Mouse (Mus musculus): ENCODE results near the gene Guk1. TPM values are rescaled to one million over a fixed set of nuclear protein-coding genes. Genes with fewer than 3 reads are reported as not detected.

Guk1 gene
- 248 and 249 TPM in 2 replicates for polyA plus RNA-seq (2014; fragmentation: Nextera tagmentation; extraction: Ambion mirVana)

DNA sequence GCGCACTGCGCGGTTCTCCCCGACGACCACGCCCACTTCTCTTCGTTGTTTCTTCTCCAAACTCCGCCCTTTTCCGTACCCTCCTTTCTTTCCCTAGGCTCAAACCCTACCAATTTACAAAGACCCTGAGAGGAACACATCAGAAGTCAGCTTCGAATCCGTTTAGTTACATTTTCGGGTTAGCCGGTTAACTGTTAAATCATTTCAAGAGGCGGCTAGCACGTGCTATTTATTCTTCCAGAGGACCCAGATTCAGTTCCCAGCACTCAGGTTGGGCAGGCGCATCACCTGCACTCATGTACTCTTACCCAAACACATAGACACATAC is at the start of gene Guk1:
TSS of gene Guk1 (minus strand) at position 154 of the 328 bp plus-strand sequence.
- H3K27ac ChIP-seq: peak within 1 kb of the TSS; percentile 91
- H3K4me2 ChIP-seq (replicated peaks): peak within 1 kb of the TSS; percentile 85
- no peaks in the 10 kb centered on the region for H3K27me3 ChIP-seq (ENCODE audit: control insufficient read depth, insufficient read depth, low read length)
- H3K9me3 ChIP-seq (ENCODE audit: control insufficient read depth, low read length): no peaks in the 10 kb centered on the region
- ATAC-seq (ENCODE audit: low FRiP score): peak; percentile 31; the same call in 1 of the 2 replicates
- H3K9ac ChIP-seq: peak within 1 kb of the TSS; percentile 85
- 6% methylated on average over 16 of the region's 16 CpGs for WGBS
- peaks cover 13% of the 10 kb centered on the region for H3K4me1 ChIP-seq (replicated peaks; ENCODE audit: control insufficient read depth, insufficient read depth, low read length)
- H3K36me3 ChIP-seq (replicated peaks; ENCODE audit: control insufficient read depth, insufficient read depth): no peaks in the 10 kb centered on the region
- peak within 1 kb of the TSS; percentile 62 for H3K4me3 ChIP-seq (replicated peaks; ENCODE audit: low read length)
- no peak for DNase-seq (ENCODE audit: low spot score)

GRCm38 (mm10) chr11:59239796-59240195 is 47.8 kb upstream of the Guk1 start:
- H3K27me3 ChIP-seq (ENCODE audit: control insufficient read depth, insufficient read depth, low read length): no peaks in the 10 kb centered on the region
- H3K9me3 ChIP-seq (ENCODE audit: control insufficient read depth, low read length): no peaks in the 10 kb centered on the region
- 80% methylated on average over 4 of the region's 4 CpGs for WGBS
- no peak overlapping the region for H3K27ac ChIP-seq
- H3K4me1 ChIP-seq (replicated peaks; ENCODE audit: control insufficient read depth, insufficient read depth, low read length): peaks cover 9% of the 10 kb centered on the region
- H3K36me3 ChIP-seq (replicated peaks; ENCODE audit: control insufficient read depth, insufficient read depth): no peaks in the 10 kb centered on the region
- ATAC-seq (ENCODE audit: low FRiP score) (no peak), DNase-seq (ENCODE audit: low spot score) (no peak)
- no peak overlapping the region for H3K9ac ChIP-seq
- H3K4me2 ChIP-seq (replicated peaks): no peak overlapping the region
- no peak overlapping the region for H3K4me3 ChIP-seq (replicated peaks; ENCODE audit: low read length)

GRCm38 (mm10) chr11:59239428-59239785 is 47.4 kb upstream of the Guk1 start:
- Histone ChIP-seq H3K4me1 (replicated peaks; ENCODE audit: control insufficient read depth, insufficient read depth, low read length) (peaks cover 9% of the 10 kb centered on the region), H3K27ac (no peak overlapping the region), H3K9me3 (ENCODE audit: control insufficient read depth, low read length) (no peaks in the 10 kb centered on the region), H3K9ac (no peak overlapping the region; the same call in 1 of the 2 replicates), H3K27me3 (ENCODE audit: control insufficient read depth, insufficient read depth, low read length) (no peaks in the 10 kb centered on the region), H3K4me3 (replicated peaks; ENCODE audit: low read length) (no peak overlapping the region), H3K36me3 (replicated peaks; ENCODE audit: control insufficient read depth, insufficient read depth) (no peaks in the 10 kb centered on the region), H3K4me2 (replicated peaks) (no peak overlapping the region)
- ATAC-seq (ENCODE audit: low FRiP score) (no peak), DNase-seq (ENCODE audit: low spot score) (no peak)
- 61% methylated on average over 4 of the region's 4 CpGs for WGBS

DNA sequence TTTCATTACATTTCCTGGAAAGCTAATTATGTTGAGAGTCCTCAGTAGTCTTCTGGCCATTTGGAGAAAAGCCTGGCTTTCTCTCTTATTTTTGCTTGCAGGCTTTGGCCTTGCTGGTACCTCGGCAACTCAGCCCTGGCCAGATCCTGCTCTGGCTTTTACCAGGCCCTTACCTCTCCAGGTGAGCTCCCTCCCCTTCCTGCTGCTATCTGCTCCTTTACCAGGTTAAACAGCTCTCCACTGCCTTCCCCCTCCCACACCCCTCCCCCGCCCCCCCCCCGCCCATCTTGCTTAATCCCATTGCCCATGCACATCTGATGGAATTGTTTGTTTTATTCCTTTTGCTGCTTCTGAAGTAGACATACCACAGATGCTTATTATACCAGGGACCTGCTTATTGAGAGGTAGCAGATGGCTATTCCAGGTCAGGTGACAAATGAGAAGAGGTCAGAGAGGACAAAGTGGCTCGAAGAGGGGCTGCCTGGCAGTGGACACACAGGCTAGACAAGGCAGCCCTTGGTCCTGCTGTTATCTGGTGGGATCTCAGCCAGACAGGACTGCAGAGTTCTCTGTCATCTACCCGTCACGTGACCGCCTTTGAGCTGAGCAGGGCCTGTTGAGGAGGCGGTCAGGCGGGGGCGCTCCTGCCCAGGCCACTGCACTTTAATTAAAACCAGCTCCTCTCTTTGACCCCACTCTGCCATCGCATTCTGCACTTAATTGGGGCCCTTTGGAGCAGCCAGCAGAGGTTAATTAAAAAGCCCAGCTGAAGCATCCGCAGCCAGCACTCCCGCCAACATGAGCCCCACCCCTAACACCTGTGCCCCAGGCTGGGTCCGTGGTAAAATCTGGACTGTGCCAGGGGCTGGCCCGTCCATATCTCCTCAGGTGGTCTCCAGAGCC is 46.8 kb upstream of the Guk1 start:
- no peaks in the 10 kb centered on the region for H3K9me3 ChIP-seq (ENCODE audit: control insufficient read depth, low read length)
- no peaks in the 10 kb centered on the region for H3K36me3 ChIP-seq (replicated peaks; ENCODE audit: control insufficient read depth, insufficient read depth)
- H3K27me3 ChIP-seq (ENCODE audit: control insufficient read depth, insufficient read depth, low read length): no peaks in the 10 kb centered on the region
- peak; percentile 55 for DNase-seq (ENCODE audit: low spot score)
- 6% methylated on average over 14 of the region's 15 CpGs for WGBS
- H3K4me1 ChIP-seq (replicated peaks; ENCODE audit: control insufficient read depth, insufficient read depth, low read length): peaks cover 9% of the 10 kb centered on the region
- no peak overlapping the region; the same call in 1 of the 2 replicates for H3K9ac ChIP-seq
- no peak overlapping the region for H3K4me3 ChIP-seq (replicated peaks; ENCODE audit: low read length)
- H3K27ac ChIP-seq: no peak overlapping the region
- H3K4me2 ChIP-seq (replicated peaks): no peak overlapping the region
- peak; percentile 69; the same call in 1 of the 2 replicates for ATAC-seq (ENCODE audit: low FRiP score)

GRCm38 (mm10) chr11:59232797-59233196 is 40.8 kb upstream of the Guk1 start:
- no peaks in the 10 kb centered on the region for H3K9me3 ChIP-seq (ENCODE audit: control insufficient read depth, low read length)
- H3K9ac ChIP-seq: no peak overlapping the region
- no peak overlapping the region for H3K27ac ChIP-seq
- no peaks in the 10 kb centered on the region for H3K36me3 ChIP-seq (replicated peaks; ENCODE audit: control insufficient read depth, insufficient read depth)
- no peak overlapping the region for H3K4me2 ChIP-seq (replicated peaks)
- no peak for DNase-seq (ENCODE audit: low spot score)
- no peaks in the 10 kb centered on the region for H3K27me3 ChIP-seq (ENCODE audit: control insufficient read depth, insufficient read depth, low read length)
- WGBS: 64% methylated on average over 2 of the region's 2 CpGs
- no peak overlapping the region for H3K4me3 ChIP-seq (replicated peaks; ENCODE audit: low read length)
- ATAC-seq (ENCODE audit: low FRiP score): no peak
- peaks cover 5% of the 10 kb centered on the region for H3K4me1 ChIP-seq (replicated peaks; ENCODE audit: control insufficient read depth, insufficient read depth, low read length)

DNA sequence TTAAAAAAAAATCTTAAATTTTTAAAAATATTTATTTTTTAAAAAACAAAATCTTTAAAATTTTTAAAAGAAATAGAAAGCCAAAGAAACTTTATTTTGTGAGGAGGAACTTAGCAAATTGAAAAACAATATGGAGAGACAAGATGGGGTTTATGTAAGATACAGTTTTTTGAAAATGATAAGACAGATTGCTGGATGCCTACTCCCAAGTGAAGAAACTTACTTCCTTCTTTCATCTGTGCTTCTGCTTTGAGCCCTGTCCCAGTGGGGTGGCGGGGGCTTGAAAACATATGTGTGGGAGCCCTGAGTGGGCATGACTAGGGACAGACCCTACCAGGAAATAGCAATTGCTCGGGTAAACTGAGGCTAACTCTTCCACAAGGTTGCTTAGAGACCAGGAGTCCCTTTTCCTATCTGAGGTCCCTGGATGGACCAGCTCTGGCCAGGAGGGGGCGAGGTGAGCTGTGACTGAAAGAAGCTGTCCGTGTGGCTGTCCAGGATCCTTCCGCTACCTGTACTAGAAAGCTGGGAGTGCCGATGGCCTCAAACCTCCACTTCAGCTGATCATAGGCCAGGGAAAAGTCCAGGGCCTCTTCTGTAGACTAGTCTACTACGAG is 38.2 kb upstream of the Guk1 start:
- ATAC-seq (ENCODE audit: low FRiP score) (no peak), DNase-seq (ENCODE audit: low spot score) (peak; percentile 62)
- WGBS: 15% methylated on average over 7 of the region's 7 CpGs
- Histone ChIP-seq H3K9ac (no peak overlapping the region), H3K27ac (no peak overlapping the region), H3K4me2 (replicated peaks) (no peak overlapping the region), H3K4me1 (replicated peaks; ENCODE audit: control insufficient read depth, insufficient read depth, low read length) (peaks cover 23% of the 10 kb centered on the region), H3K27me3 (ENCODE audit: control insufficient read depth, insufficient read depth, low read length) (no peaks in the 10 kb centered on the region), H3K9me3 (ENCODE audit: control insufficient read depth, low read length) (no peaks in the 10 kb centered on the region), H3K36me3 (replicated peaks; ENCODE audit: control insufficient read depth, insufficient read depth) (no peaks in the 10 kb centered on the region), H3K4me3 (replicated peaks; ENCODE audit: low read length) (no peak overlapping the region)

GRCm38 (mm10) chr11:59228122-59228953 is 36.3 kb upstream of the Guk1 start, which contains the start of gene Arf1:
TSS of gene Arf1 (minus strand) at chr11:59228270.
- H3K4me3 ChIP-seq (replicated peaks; ENCODE audit: low read length): peak within 1 kb of the TSS; percentile 98
- H3K4me1 ChIP-seq (replicated peaks; ENCODE audit: control insufficient read depth, insufficient read depth, low read length): peaks cover 28% of the 10 kb centered on the region
- 5% methylated on average over 58 of the region's 59 CpGs for WGBS
- H3K27me3 ChIP-seq (ENCODE audit: control insufficient read depth, insufficient read depth, low read length): no peaks in the 10 kb centered on the region
- H3K4me2 ChIP-seq (replicated peaks): peak within 1 kb of the TSS; percentile 83
- H3K9ac ChIP-seq: peak within 1 kb of the TSS; percentile 97
- no peaks in the 10 kb centered on the region for H3K36me3 ChIP-seq (replicated peaks; ENCODE audit: control insufficient read depth, insufficient read depth)
- no peaks in the 10 kb centered on the region for H3K9me3 ChIP-seq (ENCODE audit: control insufficient read depth, low read length)
- DNase-seq (ENCODE audit: low spot score): peak; percentile 99
- peak within 1 kb of the TSS; percentile 91 for H3K27ac ChIP-seq
- peak; percentile 94 for ATAC-seq (ENCODE audit: low FRiP score)

GRCm38 (mm10) chr11:59227604-59228121 is 35.7 kb upstream of the Guk1 start:
- Histone ChIP-seq H3K4me2 (replicated peaks) (peak overlapping the region; percentile 83), H3K36me3 (replicated peaks; ENCODE audit: control insufficient read depth, insufficient read depth) (no peaks in the 10 kb centered on the region), H3K4me3 (replicated peaks; ENCODE audit: low read length) (peak overlapping the region; percentile 98), H3K27me3 (ENCODE audit: control insufficient read depth, insufficient read depth, low read length) (no peaks in the 10 kb centered on the region), H3K9ac (peak overlapping the region; percentile 97), H3K4me1 (replicated peaks; ENCODE audit: control insufficient read depth, insufficient read depth, low read length) (peaks cover 28% of the 10 kb centered on the region), H3K9me3 (ENCODE audit: control insufficient read depth, low read length) (no peaks in the 10 kb centered on the region), H3K27ac (peak overlapping the region; percentile 91)
- ATAC-seq (ENCODE audit: low FRiP score) (peak; percentile 73), DNase-seq (ENCODE audit: low spot score) (no peak)
- under 1% methylated on average over 51 of the region's 51 CpGs for WGBS

Data from hindbrain, embryonic 14.5 days (tissue).